Mouse (Mus musculus): ENCODE results near the gene Eif1ad.

Gene Eif1ad

DNA sequence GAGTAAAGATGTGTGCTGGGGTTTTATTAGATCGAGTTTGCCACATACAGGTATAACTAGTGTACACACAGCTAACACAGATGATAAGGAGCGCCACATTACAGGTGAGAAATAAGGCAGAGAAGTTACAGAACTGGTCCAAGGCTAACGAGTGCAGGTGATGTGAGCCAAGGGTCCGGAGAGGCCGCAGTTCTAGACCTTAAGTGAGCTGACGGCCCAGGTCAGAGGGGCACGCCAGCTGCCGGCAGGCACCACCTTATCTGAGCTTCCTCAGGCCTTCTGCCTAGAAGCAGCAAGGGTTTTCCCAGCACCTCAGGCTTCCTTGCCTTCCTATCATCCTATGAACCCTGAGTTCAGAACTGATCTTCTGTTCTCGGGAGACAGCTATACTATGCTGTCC, 53.1 kb downstream of the Eif1ad start:
- DNase-seq (ENCODE audit: low spot score): no peak

DNA sequence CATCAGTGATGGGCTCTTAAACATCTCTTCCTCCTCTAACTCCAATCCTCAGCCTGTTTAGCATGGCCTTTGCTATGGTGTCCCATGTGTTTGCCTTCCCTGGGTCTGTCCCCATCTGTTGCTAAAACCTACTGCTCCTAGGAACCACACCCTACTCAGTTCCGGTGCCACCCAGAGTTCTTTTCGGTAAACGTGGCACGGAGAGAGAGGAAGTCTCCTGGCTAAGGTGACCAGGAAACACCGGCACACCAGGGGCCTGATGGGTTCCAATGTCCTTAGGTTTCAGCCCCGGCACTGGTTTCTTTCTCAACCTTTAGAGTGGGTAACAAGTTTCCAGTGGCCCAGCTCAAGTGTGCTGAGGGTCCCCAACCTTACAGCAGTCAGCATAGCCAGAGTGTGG, 54.0 kb downstream of the Eif1ad start:
- DNase-seq (ENCODE audit: low spot score): no peak
